Mouse (Mus musculus) stomach, embryonic 14.5 days (tissue): ENCODE measurements around the gene Fbxo46. TPM values are rescaled to one million over a fixed set of nuclear protein-coding genes. Genes with fewer than 3 reads are reported as not detected.

ENCODE experiments used
- ATAC-seq: fragments of 200-750 bp; cut with Nextera tagmentation; 2 replicates; pipeline ENCODE4 v1.8.0; 2017; ENCODE audit warnings: low read depth, moderate TSS enrichment; ENCODE audit not compliant: insufficient number of reproducible peaks, insufficient read depth, low FRiP score
- H3K27ac ChIP-seq: fragments of 300-500 bp; sonication (generic); 2 replicates; pipeline ENCODE4 v1.5.1; 2014; ENCODE audit warnings: mild to moderate bottlenecking, low read length, moderate library complexity, mixed read lengths
- H3K27me3 ChIP-seq: fragments of 300-500 bp; sonication (generic); 2 replicates; pipeline ENCODE4 v1.6.1; 2014; ENCODE audit warnings: low read length, control low read depth, mixed read lengths; ENCODE audit not compliant: control insufficient read depth, insufficient read depth
- H3K36me3 ChIP-seq: fragments of 300-500 bp; sonication (generic); 2 replicates; pipeline ENCODE4 v1.6.1; 2014; ENCODE audit warnings: mild to moderate bottlenecking, control low read depth, low read length, moderate library complexity, mixed read lengths; ENCODE audit not compliant: control insufficient read depth, insufficient read depth
- H3K4me1 ChIP-seq: fragments of 300-500 bp; sonication (generic); 2 replicates; pipeline ENCODE4 v1.6.1; 2014; ENCODE audit warnings: low read length, control low read depth, mixed read lengths; ENCODE audit not compliant: control insufficient read depth, insufficient read depth
- H3K4me2 ChIP-seq: fragments of 300-500 bp; sonication (generic); replicated peaks from 2 replicates; pipeline ENCODE4 v1.6.1; 2014; ENCODE audit warnings: low read depth, low read length, control low read depth
- H3K4me3 ChIP-seq: fragments of 300-500 bp; sonication (generic); 2 replicates; pipeline ENCODE4 v1.5.1; 2014; ENCODE audit warnings: low read depth, low read length, control low read depth
- H3K9ac ChIP-seq: fragments of 300-500 bp; sonication (generic); replicated peaks from 2 replicates; pipeline ENCODE4 v1.6.1; 2014; ENCODE audit warnings: low read depth, mild to moderate bottlenecking, control low read depth, low read length, moderate library complexity, mixed read lengths
- H3K9me3 ChIP-seq: fragments of 300-500 bp; sonication (generic); 2 replicates; pipeline ENCODE4 v1.6.1; 2016; ENCODE audit warnings: low read depth, low read length, control low read depth; ENCODE audit not compliant: control insufficient read depth
- WGBS: fragments of 180-500 bp; shearing (Covaris S2); extraction: QIAGEN DNeasy Blood & Tissue Kit; methylation state at CpG from one replicate; pipeline ENCODE4 v1.1.7; 2014; 5-methylcytosine and 5-hydroxymethylcytosine counted together
- polyA plus RNA-seq: library from polyadenylated mRNA; unstranded; fragments of >200 nt; fragmentation: Nextera tagmentation; extraction: Ambion mirVana; gene quantifications from 2 replicates; pipeline ENCODE4 v1.2.1, GENCODE M21; 2014

Fbxo46 gene
- polyA plus RNA-seq, 1 experiment from 2014 or later, result 9.1 TPM

DNA sequence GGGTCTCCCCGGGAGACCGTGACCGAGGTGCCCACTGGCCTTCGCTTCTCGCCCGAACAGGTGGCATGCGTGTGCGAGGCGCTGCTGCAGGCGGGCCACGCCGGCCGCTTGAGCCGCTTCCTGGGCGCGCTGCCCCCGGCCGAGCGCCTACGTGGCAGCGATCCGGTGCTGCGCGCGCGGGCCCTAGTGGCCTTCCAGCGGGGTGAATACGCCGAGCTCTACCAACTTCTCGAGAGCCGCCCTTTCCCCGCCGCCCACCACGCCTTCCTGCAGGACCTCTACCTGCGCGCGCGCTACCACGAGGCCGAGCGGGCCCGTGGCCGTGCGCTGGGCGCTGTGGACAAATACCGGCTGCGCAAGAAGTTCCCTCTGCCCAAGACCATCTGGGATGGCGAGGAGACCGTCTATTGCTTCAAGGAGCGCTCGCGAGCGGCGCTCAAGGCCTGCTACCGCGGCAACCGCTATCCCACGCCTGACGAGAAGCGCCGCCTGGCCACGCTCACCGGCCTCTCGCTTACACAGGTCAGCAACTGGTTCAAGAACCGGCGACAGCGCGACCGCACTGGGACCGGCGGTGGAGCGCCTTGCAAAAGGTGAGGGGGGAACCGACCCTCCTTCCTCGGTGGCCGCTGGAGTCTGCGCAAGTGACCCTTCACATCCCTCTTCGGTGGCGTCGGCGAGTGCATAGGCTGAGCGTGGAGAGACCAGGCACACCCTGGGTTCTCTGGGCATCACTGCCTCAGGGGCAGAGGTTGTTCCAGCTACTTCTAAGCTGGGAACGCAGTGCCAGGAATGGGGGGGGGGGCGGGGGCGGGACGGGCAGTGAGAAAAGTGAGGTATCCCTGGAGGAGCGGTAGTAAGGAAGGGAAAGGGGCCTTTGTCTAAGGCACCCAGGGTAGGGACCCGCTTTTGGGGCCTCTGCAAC lies 24.6 kb upstream of the Fbxo46 start:
- ATAC-seq, result no peak
- H3K9me3 ChIP-seq, result no peaks in the 10 kb centered on the region
- peaks cover 4% of the 10 kb centered on the region for H3K36me3 ChIP-seq
- peaks cover 24% of the 10 kb centered on the region for H3K4me1 ChIP-seq
- under 1% methylated on average over 84 of the region's 87 CpGs for WGBS
- H3K4me2 ChIP-seq, result peak overlapping the region; percentile 89
- peak overlapping the region; percentile 93 for H3K9ac ChIP-seq
- H3K4me3 ChIP-seq, result peak overlapping the region; percentile 80
- H3K27ac ChIP-seq, result peak overlapping the region; percentile 99
- no peaks in the 10 kb centered on the region for H3K27me3 ChIP-seq

DNA sequence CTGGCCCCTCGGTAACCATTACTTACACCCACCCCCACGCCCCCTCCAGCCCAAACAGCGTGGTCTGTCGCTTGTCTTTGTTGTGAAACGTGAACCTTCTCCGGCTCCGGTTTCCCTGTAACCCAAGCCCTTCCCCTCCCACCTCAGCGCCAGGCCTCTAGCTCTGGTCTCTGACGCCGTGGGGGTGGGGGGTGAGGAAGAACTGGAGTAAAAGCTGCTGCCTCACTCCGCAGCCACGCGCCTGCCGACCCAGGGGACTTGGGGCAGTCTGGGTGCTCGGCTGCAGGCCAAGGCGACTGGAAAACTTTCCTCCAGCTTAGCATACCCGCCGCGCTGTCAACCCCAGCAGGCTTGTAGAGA lies 23.9 kb upstream of the Fbxo46 start:
- Histone ChIP-seq H3K27me3 (no peaks in the 10 kb centered on the region), H3K36me3 (peaks cover 4% of the 10 kb centered on the region), H3K4me3 (peak overlapping the region; percentile 80), H3K9ac (peak overlapping the region; percentile 93), H3K4me2 (peak overlapping the region; percentile 89), H3K27ac (peak overlapping the region; percentile 99), H3K9me3 (no peaks in the 10 kb centered on the region), H3K4me1 (peaks cover 24% of the 10 kb centered on the region)
- WGBS, result under 1% methylated on average over 19 of the region's 19 CpGs
- ATAC-seq, result peak; percentile 19

DNA sequence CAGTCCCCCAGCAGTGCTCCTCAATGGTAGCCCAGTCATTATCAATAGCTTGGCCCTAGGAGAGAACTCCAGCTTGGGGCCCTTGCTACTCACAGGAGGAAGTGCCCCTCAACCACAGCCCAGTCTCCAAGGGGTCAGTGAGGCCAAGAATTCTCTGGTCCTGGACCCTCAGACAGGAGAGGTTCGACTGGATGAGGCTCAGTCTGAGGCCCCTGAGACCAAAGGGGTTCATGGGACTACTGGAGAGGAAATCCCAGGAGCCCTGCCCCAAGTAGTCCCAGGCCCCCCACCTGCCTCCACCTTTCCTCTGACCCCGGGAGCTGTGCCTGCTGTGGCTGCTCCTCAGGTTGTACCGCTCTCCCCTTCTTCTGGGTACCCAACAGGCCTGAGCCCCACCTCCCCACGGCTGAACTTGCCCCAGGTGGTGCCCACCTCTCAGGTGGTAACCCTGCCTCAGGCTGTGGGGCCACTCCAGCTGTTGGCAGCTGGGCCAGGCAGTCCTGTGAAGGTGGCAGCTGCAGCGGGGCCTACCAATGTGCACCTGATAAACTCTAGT lies 23.2 kb upstream of the Fbxo46 start:
- 47% methylated on average over 5 of the region's 5 CpGs for WGBS
- ATAC-seq, result no peak
- peaks cover 24% of the 10 kb centered on the region for H3K4me1 ChIP-seq
- H3K9ac ChIP-seq, result peak overlapping the region; percentile 93
- peak overlapping the region; percentile 99; the same call in 1 of the 2 replicates for H3K27ac ChIP-seq
- no peaks in the 10 kb centered on the region for H3K27me3 ChIP-seq
- H3K4me3 ChIP-seq, result peak overlapping the region; percentile 80
- peaks cover 4% of the 10 kb centered on the region; the same call in 1 of the 2 replicates for H3K36me3 ChIP-seq
- H3K4me2 ChIP-seq, result peak overlapping the region; percentile 89
- no peaks in the 10 kb centered on the region for H3K9me3 ChIP-seq

DNA sequence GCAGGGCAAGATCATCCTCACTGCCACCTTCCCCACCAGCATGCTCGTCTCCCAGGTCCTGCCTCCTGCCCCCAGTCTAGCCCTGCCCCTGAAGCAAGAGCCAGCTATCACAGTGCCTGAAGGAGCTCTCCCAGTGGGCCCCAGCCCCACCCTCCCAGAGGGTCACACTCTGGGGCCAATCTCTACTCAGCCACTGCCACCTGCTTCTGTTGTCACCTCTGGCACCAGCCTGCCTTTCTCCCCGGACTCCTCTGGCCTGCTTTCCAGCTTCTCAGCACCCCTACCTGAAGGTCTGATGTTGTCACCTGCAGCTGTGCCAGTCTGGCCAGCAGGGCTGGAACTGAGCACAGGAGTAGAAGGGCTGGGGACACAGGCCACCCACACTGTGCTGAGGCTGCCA lies 22.4 kb upstream of the Fbxo46 start:
- Histone ChIP-seq H3K4me3 (no peak overlapping the region), H3K4me2 (peak overlapping the region; percentile 89; the same call in 1 of the 2 replicates)

DNA sequence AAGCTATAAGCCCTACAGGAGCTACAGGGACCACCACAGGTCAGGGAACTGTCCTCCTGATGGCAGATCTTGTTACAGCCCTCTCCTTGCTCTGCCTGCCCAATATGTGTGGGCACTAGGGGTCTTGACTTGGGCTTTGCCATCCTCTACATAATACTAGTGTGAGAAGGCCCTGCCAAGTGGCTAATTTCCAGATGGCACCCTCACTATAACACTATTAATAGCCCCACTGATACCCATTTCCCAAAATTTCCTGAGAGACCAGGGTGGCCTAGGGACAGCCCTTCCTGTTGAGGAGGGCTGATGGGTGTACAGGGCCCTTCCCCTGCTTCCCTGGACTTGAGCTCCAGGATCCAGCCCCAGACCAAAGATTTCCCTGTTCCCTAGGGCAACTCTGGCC lies 21.8 kb upstream of the Fbxo46 start:
- H3K27ac ChIP-seq, result no peak overlapping the region

More for the DNA sequence above, 22.4 kb upstream of the Fbxo46 start:
- Histone ChIP-seq H3K36me3 (peaks cover 4% of the 10 kb centered on the region; the same call in 1 of the 2 replicates), H3K9me3 (no peaks in the 10 kb centered on the region), H3K27me3 (no peaks in the 10 kb centered on the region), H3K4me1 (peaks cover 20% of the 10 kb centered on the region), H3K27ac (no peak overlapping the region), H3K9ac (no peak overlapping the region)
- WGBS, result 46% methylated on average over 2 of the region's 2 CpGs
- ATAC-seq, result no peak

DNA sequence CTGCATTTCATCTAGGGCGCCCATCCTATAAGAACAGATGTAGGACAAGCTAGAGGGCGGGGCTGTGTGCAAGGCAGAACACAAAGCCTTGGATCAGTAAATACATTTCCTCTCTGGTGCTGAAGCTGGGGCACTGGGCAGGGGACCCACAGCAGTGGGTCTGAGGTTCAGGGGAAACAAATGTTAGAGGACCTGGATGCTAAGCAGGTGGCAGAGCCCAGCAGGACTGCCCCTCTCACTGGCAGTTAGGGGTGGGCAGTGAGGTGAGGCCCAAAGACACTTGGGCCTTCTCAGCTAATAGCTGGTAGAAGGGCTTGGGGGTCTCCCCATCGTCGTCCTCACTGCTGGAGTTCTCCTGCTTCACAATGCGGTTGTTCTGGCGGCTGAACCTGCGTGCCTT lies 20.8 kb upstream of the Fbxo46 start:
- peaks cover 4% of the 10 kb centered on the region; the same call in 1 of the 2 replicates for H3K36me3 ChIP-seq
- H3K27me3 ChIP-seq, result no peaks in the 10 kb centered on the region
- H3K9ac ChIP-seq, result no peak overlapping the region
- no peak overlapping the region for H3K4me2 ChIP-seq
- ATAC-seq, result no peak
- H3K4me3 ChIP-seq, result no peak overlapping the region
- H3K27ac ChIP-seq, result no peak overlapping the region
- H3K4me1 ChIP-seq, result peaks cover 12% of the 10 kb centered on the region
- H3K9me3 ChIP-seq, result no peaks in the 10 kb centered on the region
- WGBS, result 74% methylated on average over 7 of the region's 7 CpGs

More for the DNA sequence above, 21.8 kb upstream of the Fbxo46 start:
- H3K9ac ChIP-seq, result no peak overlapping the region
- no peaks in the 10 kb centered on the region for H3K9me3 ChIP-seq
- no peaks in the 10 kb centered on the region for H3K27me3 ChIP-seq
- H3K4me2 ChIP-seq, result no peak overlapping the region
- ATAC-seq, result no peak
- peaks cover 4% of the 10 kb centered on the region; the same call in 1 of the 2 replicates for H3K36me3 ChIP-seq
- peaks cover 14% of the 10 kb centered on the region for H3K4me1 ChIP-seq
- no peak overlapping the region for H3K4me3 ChIP-seq

DNA sequence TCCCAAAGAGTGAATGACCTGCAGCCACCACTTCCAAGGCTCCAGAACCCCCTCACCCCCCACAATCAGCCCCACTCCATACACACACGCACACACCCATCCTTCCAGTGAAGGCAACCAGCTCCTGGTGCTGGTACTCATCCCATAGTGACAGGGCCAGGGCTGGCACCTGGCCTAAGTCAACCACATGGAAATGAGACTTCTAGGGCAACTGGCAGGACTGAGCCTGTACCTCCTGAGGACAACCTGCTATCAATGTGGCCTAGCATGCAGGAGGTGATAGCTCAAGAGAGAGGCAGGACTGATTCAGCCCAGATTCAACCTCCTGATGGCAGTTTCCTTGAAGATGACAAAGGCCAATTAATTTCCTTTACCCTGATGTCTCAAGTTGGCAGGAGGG lies 19.4 kb upstream of the Fbxo46 start:
- Histone ChIP-seq H3K4me2 (no peak overlapping the region), H3K27me3 (no peaks in the 10 kb centered on the region), H3K9ac (no peak overlapping the region), H3K27ac (no peak overlapping the region), H3K4me3 (no peak overlapping the region), H3K36me3 (peaks cover 4% of the 10 kb centered on the region; the same call in 1 of the 2 replicates), H3K4me1 (peaks cover 12% of the 10 kb centered on the region), H3K9me3 (no peaks in the 10 kb centered on the region)
- 76% methylated on average over 1 of the region's 1 CpGs for WGBS
- no peak for ATAC-seq

DNA sequence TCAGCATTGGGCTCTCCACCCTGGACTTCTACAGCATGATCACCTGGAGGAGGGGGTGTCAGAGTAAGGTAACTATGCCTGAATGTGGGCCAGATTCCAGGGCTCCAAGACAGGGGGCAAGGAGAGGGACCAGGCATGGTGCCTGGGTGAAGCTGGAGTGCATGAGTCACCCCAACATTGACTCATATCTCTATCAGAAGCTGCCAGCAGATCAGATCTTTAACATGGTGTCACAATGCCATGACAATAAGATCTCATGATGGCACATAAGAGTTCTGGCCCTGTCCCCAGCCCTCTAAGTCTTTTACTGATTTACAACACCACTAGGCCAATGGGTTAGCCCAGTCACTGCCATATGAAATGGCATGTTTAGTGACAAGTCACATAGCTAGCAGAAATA lies 15.9 kb upstream of the Fbxo46 start:
- no peak overlapping the region for H3K9ac ChIP-seq

More for the DNA sequence above, 15.9 kb upstream of the Fbxo46 start:
- no peaks in the 10 kb centered on the region for H3K9me3 ChIP-seq
- H3K27ac ChIP-seq, result no peak overlapping the region
- ATAC-seq, result no peak
- H3K27me3 ChIP-seq, result no peaks in the 10 kb centered on the region
- no peaks in the 10 kb centered on the region for H3K4me1 ChIP-seq
- H3K4me3 ChIP-seq, result no peak overlapping the region
- H3K36me3 ChIP-seq, result no peaks in the 10 kb centered on the region
- H3K4me2 ChIP-seq, result no peak overlapping the region
